Mouse (Mus musculus): ENCODE data around the gene Mfsd10. TPM values are rescaled to one million over a fixed set of nuclear protein-coding genes. Genes with fewer than 3 reads are reported as not detected.
"Not testable (repeated sequence)": the region's sequence is repeated elsewhere in the genome, so short reads cannot be mapped to it uniquely, and the experiment has no call there.

Gene Mfsd10
- total RNA-seq, 4 experiments from 2014 or later, result 8.9 to 15.3 (median 11.0) TPM

GRCm38 (mm10) chr5:34607100-34607880 lies 29.7 kb downstream of the Mfsd10 start:
- DNase-seq (ENCODE audit: low spot score), result no peak

GRCm38 (mm10) chr5:34604576-34604975 lies 32.4 kb downstream of the Mfsd10 start:
- no peak for DNase-seq (ENCODE audit: low spot score)

- no peak for DNase-seq (ENCODE audit: low spot score)
Observed at GRCm38 (mm10) chr5:34593202-34593727, 43.7 kb downstream of the Mfsd10 start.

- DNase-seq (ENCODE audit: low spot score), result no peak
Observed at GRCm38 (mm10) chr5:34592666-34593065, 44.3 kb downstream of the Mfsd10 start.

- not testable (repeated sequence) for DNase-seq (ENCODE audit: low spot score)
Observed at GRCm38 (mm10) chr5:34592224-34592623, 44.8 kb downstream of the Mfsd10 start.

GRCm38 (mm10) chr5:34591388-34592004 lies 45.5 kb downstream of the Mfsd10 start:
- DNase-seq (ENCODE audit: low spot score), result no peak

GRCm38 (mm10) chr5:34590702-34591101 lies 46.3 kb downstream of the Mfsd10 start:
- no peak for DNase-seq (ENCODE audit: low spot score)

GRCm38 (mm10) chr5:34590059-34590458 lies 47.0 kb downstream of the Mfsd10 start:
- DNase-seq (ENCODE audit: low spot score), result no peak

- DNase-seq (ENCODE audit: low spot score), result no peak
Observed at GRCm38 (mm10) chr5:34587881-34588280, 49.1 kb downstream of the Mfsd10 start.

GRCm38 (mm10) chr5:34585216-34585615 lies 51.8 kb downstream of the Mfsd10 start:
- DNase-seq (ENCODE audit: low spot score), result no peak

Other genes starting within 250 kb of the Mfsd10 start
- 1 to 10 TPM; 6.6 to 8.4 (median 7.7) TPM for gene Tnip2, start 123.2 kb downstream of the Mfsd10 start, total RNA-seq (2022)
- 1 to 10 TPM; 1.3 to 3.6 (median 1.8) TPM for gene Sh3bp2, start 111.4 kb downstream of the Mfsd10 start, total RNA-seq (2022)
- 100 to 1,000 TPM; 124 to 154 (median 134) TPM for gene Add1, start 63.5 kb downstream of the Mfsd10 start, total RNA-seq (2022)
- gene Nop14, start 22.9 kb upstream of the Mfsd10 start, total RNA-seq (2022), result 10 to 100 TPM; 12.0 to 14.6 (median 12.8) TPM
- 1 to 10 TPM in 1 of 4 experiments, under 1 TPM in 3; 0.57 to 1.8 (median 0.69) TPM for gene Grk4, start 23.2 kb upstream of the Mfsd10 start, total RNA-seq (2022)
- 10 to 100 TPM; 12.1 to 13.2 (median 12.4) TPM for gene Htt, start 124.5 kb upstream of the Mfsd10 start, total RNA-seq (2022)